Mouse (Mus musculus) hindbrain, embryonic 16.5 days (tissue): ENCODE measurements around the gene Tspan12. TPM values are rescaled to one million over a fixed set of nuclear protein-coding genes. Genes with fewer than 3 reads are reported as not detected.

Experiments
- ATAC-seq: fragments of 200-750 bp; cut with Nextera tagmentation; 2 replicates; pipeline ENCODE4 v1.8.0; 2017; ENCODE audit warnings: moderate TSS enrichment, moderate library complexity
- H3K27ac ChIP-seq: fragments of 300-500 bp; sonication (generic); 2 replicates; pipeline ENCODE4 v1.5.1; 2014; ENCODE audit warnings: low read depth, mild to moderate bottlenecking, control low read depth, low read length, moderate library complexity
- H3K27me3 ChIP-seq: fragments of 300-500 bp; sonication (generic); replicated peaks from 2 replicates; pipeline ENCODE4 v1.6.1; 2014; ENCODE audit warnings: low read length; ENCODE audit not compliant: control insufficient read depth, insufficient read depth
- H3K36me3 ChIP-seq: fragments of 300-500 bp; sonication (generic); 2 replicates; pipeline ENCODE4 v1.6.1; 2014; ENCODE audit warnings: mild to moderate bottlenecking, low read length, moderate library complexity, mixed read lengths; ENCODE audit not compliant: control insufficient read depth, insufficient read depth
- H3K4me1 ChIP-seq: fragments of 300-500 bp; sonication (generic); 2 replicates; pipeline ENCODE4 v1.6.1; 2014; ENCODE audit warnings: low read depth, low read length; ENCODE audit not compliant: control insufficient read depth, insufficient read depth
- H3K4me2 ChIP-seq: fragments of 300-500 bp; sonication (generic); 2 replicates; pipeline ENCODE4 v1.6.1; 2014; ENCODE audit warnings: mild to moderate bottlenecking, low read length, control low read depth, moderate library complexity
- H3K4me3 ChIP-seq: fragments of 300-500 bp; sonication (generic); 2 replicates; pipeline ENCODE4 v1.5.1; 2014; ENCODE audit warnings: mild to moderate bottlenecking, low read length, control low read depth, moderate library complexity
- H3K9ac ChIP-seq: fragments of 300-500 bp; sonication (generic); 2 replicates; pipeline ENCODE4 v1.6.1; 2014; ENCODE audit warnings: low read depth, mild to moderate bottlenecking, control low read depth, low read length, moderate library complexity
- H3K9me3 ChIP-seq: fragments of 300-500 bp; sonication (generic); 2 replicates; pipeline ENCODE4 v1.6.1; 2014; ENCODE audit warnings: mild to moderate bottlenecking, low read length, moderate library complexity; ENCODE audit not compliant: control insufficient read depth
- WGBS: fragments of 180-500 bp; shearing (Covaris S2); extraction: QIAGEN DNeasy Blood & Tissue Kit; methylation state at CpG from one replicate; pipeline ENCODE4 v1.1.7; 2014; 5-methylcytosine and 5-hydroxymethylcytosine counted together
- polyA plus RNA-seq: library from polyadenylated mRNA; unstranded; fragments of >200 nt; fragmentation: Nextera tagmentation; extraction: Ambion mirVana; gene quantifications from 2 replicates; pipeline ENCODE4 v1.2.1, GENCODE M21; 2015

Tspan12 gene
- polyA plus RNA-seq, 1 experiment from 2014 or later = 76.6 TPM

GRCm38 (mm10) chr6:21768745-21769446 is 83.4 kb downstream of the Tspan12 start:
- no peak for ATAC-seq
- Histone ChIP-seq H3K27me3 (no peaks in the 10 kb centered on the region), H3K4me3 (no peak overlapping the region), H3K4me2 (no peak overlapping the region), H3K27ac (no peak overlapping the region), H3K36me3 (no peaks in the 10 kb centered on the region), H3K9ac (no peak overlapping the region), H3K4me1 (no peaks in the 10 kb centered on the region), H3K9me3 (no peaks in the 10 kb centered on the region)
- 86% methylated on average over 9 of the region's 9 CpGs for WGBS

DNA sequence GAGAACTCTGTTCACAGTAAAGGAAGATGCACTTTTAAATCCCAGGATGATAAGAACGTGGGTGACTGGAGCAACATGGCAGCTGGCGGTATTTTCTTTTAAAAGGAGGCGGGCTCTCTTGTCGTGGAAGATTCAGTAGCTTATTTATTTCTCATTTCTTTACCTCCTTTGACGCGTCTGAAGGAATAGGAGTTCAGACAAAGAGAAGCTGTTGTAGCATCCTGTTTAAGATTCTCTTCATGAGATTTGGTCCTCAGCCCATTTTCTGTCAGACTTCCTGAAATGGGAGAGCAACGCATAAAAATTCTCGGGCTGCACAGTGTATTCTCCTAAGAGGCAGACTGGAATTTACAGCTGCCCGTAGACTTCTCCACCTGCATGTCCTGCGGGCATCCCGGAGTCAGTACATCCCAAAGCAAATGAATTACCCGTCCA is 84.5 kb downstream of the Tspan12 start:
- Histone ChIP-seq H3K4me1 (no peaks in the 10 kb centered on the region), H3K27ac (no peak overlapping the region), H3K36me3 (no peaks in the 10 kb centered on the region), H3K9ac (no peak overlapping the region), H3K27me3 (no peaks in the 10 kb centered on the region), H3K4me3 (peak overlapping the region; percentile 15), H3K4me2 (peak overlapping the region; percentile 41), H3K9me3 (no peaks in the 10 kb centered on the region)
- WGBS = 56% methylated on average over 12 of the region's 12 CpGs
- peak; percentile 58 for ATAC-seq

GRCm38 (mm10) chr6:21747536-21747935 is 104.8 kb downstream of the Tspan12 start:
- no peak overlapping the region for H3K9ac ChIP-seq
- no peaks in the 10 kb centered on the region for H3K36me3 ChIP-seq
- WGBS = 80% methylated on average over 1 of the region's 1 CpGs
- no peaks in the 10 kb centered on the region for H3K9me3 ChIP-seq
- H3K27ac ChIP-seq = no peak overlapping the region
- ATAC-seq = no peak
- no peak overlapping the region for H3K4me3 ChIP-seq
- H3K4me1 ChIP-seq = no peaks in the 10 kb centered on the region
- no peaks in the 10 kb centered on the region for H3K27me3 ChIP-seq
- no peak overlapping the region for H3K4me2 ChIP-seq

DNA sequence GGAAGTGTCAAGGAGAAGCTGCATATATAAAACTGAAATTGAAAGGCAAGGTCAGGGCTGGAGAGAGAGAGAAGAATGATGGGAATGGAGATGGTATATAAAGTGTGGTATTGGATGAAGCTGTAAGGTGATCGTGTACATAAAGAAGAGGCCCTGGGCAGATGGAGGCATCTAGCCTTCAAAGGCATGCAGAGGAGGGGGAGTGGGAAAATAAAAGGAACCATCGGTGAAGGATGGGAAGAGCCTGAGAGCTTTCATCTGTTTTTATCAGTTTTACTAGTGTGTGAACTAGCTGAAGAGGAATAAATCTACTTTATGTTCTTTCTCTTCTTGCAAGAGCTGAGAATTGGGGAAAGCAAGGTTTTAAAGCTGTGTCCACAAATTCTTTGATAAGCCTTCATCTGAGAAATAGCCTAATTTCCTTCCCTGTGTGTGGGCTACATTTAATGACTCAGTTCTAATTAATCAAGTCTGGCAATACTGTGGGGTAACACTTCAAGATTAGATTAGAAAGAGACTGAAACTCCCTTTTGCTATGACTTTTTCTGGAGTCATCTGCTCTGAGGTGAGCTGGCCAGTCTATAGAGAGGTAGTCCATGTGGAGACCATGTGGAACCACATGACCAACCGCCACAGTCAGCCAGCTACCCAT is 107.6 kb downstream of the Tspan12 start:
- Histone ChIP-seq H3K9ac (no peak overlapping the region), H3K27me3 (no peaks in the 10 kb centered on the region)
- WGBS = 80% methylated on average over 3 of the region's 3 CpGs

GRCm38 (mm10) chr6:21740606-21741005 is 111.7 kb downstream of the Tspan12 start:
- Histone ChIP-seq H3K4me3 (no peak overlapping the region), H3K4me2 (no peak overlapping the region), H3K36me3 (no peaks in the 10 kb centered on the region), H3K4me1 (no peaks in the 10 kb centered on the region), H3K9ac (no peak overlapping the region), H3K27me3 (no peaks in the 10 kb centered on the region), H3K9me3 (no peaks in the 10 kb centered on the region), H3K27ac (no peak overlapping the region)
- no peak for ATAC-seq
- 55% methylated on average over 2 of the region's 2 CpGs for WGBS

More for the DNA sequence above, 107.6 kb downstream of the Tspan12 start:
- no peaks in the 10 kb centered on the region for H3K9me3 ChIP-seq
- H3K36me3 ChIP-seq = no peaks in the 10 kb centered on the region
- H3K4me3 ChIP-seq = no peak overlapping the region
- H3K27ac ChIP-seq = no peak overlapping the region
- H3K4me1 ChIP-seq = no peaks in the 10 kb centered on the region
- ATAC-seq = no peak
- no peak overlapping the region for H3K4me2 ChIP-seq

GRCm38 (mm10) chr6:21722238-21722637 is 130.1 kb downstream of the Tspan12 start:
- no peak overlapping the region for H3K27ac ChIP-seq
- no peak overlapping the region for H3K4me2 ChIP-seq
- WGBS = 85% methylated on average over 10 of the region's 10 CpGs
- no peak for ATAC-seq
- no peaks in the 10 kb centered on the region for H3K27me3 ChIP-seq
- no peak overlapping the region for H3K4me3 ChIP-seq
- H3K4me1 ChIP-seq = 0 out of 2 replicates have a peak, but pooled peaks cover 2% of the 10 kb centered on the region
- no peak overlapping the region for H3K9ac ChIP-seq
- H3K9me3 ChIP-seq = no peaks in the 10 kb centered on the region
- no peaks in the 10 kb centered on the region for H3K36me3 ChIP-seq

Other genes with a start within 250 kb of the Tspan12 start
- gene Ing3, start 97.1 kb upstream of the Tspan12 start, polyA plus RNA-seq = 41.2 and 45.7 TPM in 2 replicates
- 3.1 and 5.2 TPM in 2 replicates for gene Cped1, start 133.4 kb upstream of the Tspan12 start, polyA plus RNA-seq